Mouse (Mus musculus): ENCODE data around the gene Numbl.

Gene Numbl

GRCm38 (mm10) chr7:27251946-27252345 is 6.3 kb upstream of the Numbl start:
- no peak for DNase-seq (ENCODE audit: low spot score in 2 of 2)

DNA sequence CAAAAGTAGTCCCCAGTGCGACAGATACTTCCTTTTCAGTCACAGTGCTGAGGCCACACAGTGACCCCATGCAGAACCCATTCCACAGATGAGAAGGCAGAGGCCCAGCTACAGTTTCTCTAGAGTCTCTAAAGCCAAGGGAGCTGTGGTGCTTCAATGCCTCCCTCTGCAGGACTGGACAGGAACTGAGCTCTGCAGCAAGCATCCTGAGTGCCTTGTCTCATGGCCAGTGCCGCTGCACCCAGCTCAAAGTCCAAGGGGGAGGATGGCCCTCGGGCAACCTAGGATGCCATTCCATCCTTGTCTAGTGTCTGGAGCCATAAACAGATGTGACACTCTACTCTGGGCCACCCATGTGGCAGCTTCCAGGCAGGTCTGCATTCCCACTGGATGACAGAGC is 2.5 kb upstream of the Numbl start:
- DNase-seq (ENCODE audit: low spot score in 2 of 2), result no peak

DNA sequence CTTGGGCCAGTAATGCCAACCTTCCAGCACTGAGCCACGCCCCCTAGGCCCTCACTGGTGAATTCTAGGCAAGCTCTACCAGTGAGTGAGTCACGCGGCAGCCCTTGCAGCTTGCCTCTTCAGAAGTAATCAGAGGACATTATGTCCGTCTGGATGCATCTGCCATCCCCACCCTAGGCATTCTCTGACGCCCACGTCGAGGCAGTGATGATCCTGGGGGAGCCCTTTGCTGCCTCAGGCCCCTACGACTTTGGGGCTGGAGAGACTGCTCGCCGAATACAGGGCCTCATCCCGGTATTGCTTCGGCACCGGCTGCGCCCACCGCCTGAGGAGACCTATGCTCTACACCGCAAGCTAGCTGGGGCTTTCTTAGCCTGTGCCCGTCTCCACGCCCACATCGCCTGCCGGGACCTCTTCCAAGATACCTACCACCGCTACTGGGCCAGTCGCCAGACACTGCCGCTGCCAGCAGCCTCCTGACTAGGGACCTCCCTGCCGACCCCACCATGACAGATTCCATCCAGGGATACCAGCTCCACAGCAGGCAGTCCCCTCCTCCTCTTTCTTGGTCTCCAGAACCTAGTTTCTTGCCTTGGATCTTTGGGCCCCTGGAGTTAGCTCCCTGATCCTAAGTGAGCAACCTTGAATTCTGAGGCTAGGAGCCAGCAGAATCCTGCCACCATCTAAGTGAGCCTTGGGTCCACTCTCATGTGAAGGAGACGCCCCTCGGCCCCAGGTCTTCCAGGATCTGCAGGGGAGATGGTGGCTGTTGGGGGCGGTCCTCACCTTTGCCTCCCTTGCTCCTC is 984 bp upstream of the Numbl start:
- peak; percentile 79 to 83 for DNase-seq (ENCODE audit: low spot score in 2 of 2)

- DNase-seq (ENCODE audit: low spot score in 2 of 2), result no peak
Observed at GRCm38 (mm10) chr7:27257852-27258204, 405 bp upstream of the Numbl start.

- DNase-seq (ENCODE audit: low spot score in 2 of 2), result peak in 1 of 2 experiments; percentile 30
Observed at GRCm38 (mm10) chr7:27259271-27259721, 1.1 kb downstream of the Numbl start.

GRCm38 (mm10) chr7:27259771-27260170 is 1.5 kb downstream of the Numbl start:
- no peak for DNase-seq (ENCODE audit: low spot score in 2 of 2)

DNA sequence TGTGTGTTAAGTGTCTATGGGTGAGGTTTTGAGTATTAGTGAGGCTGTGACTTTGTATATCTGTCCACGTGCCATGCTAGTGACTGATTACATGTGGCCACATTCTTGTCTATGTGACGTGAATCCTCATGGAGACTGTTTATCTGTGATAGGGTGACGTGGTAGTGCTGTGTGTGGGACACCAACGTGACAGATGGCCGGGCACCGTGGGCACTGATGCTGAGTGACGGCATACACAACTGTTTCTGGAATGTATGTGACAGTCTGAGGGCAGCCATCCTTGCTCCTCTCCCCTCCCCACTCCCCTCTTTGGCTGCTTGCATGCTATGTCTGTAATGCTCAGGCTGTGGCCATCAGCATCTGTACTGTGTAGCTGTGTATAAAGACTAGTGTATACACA is 2.6 kb downstream of the Numbl start:
- DNase-seq (ENCODE audit: low spot score in 2 of 2), result peak in 1 of 2 experiments; percentile 74

DNA sequence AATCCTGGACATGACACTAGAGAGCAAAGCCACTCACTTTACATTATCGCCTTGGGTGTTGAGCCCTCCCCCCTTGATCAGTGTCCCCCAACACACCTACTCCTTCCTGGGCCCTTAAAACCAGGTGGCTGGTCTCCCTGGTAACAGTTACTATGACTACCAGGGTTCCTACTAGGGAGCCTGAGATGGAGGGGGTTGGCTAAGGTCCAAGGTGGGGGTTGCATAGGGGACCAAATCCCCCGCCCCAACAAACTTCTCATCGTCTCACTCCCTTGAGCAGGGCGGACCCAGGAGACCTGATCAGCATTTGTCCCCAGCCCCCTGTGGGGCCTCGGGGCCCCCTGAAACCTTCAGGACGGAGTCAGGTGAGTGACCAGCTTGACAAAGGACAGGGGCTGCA is 3.7 kb downstream of the Numbl start:
- DNase-seq (ENCODE audit: low spot score in 2 of 2), result no peak

GRCm38 (mm10) chr7:27264761-27265160 is 6.5 kb downstream of the Numbl start:
- DNase-seq (ENCODE audit: low spot score in 2 of 2), result no peak

- peak; percentile 89 to 91 for DNase-seq (ENCODE audit: low spot score in 2 of 2)
Observed at GRCm38 (mm10) chr7:27266515-27267128, 8.4 kb downstream of the Numbl start.

- no peak for DNase-seq (ENCODE audit: low spot score in 2 of 2)
Observed at GRCm38 (mm10) chr7:27271423-27271822, 13.2 kb downstream of the Numbl start.

- DNase-seq (ENCODE audit: low spot score in 2 of 2), result no peak
Observed at GRCm38 (mm10) chr7:27273739-27274351, 15.6 kb downstream of the Numbl start.

- no peak for DNase-seq (ENCODE audit: low spot score in 2 of 2)
Observed at GRCm38 (mm10) chr7:27274916-27275315, 16.7 kb downstream of the Numbl start.

DNA sequence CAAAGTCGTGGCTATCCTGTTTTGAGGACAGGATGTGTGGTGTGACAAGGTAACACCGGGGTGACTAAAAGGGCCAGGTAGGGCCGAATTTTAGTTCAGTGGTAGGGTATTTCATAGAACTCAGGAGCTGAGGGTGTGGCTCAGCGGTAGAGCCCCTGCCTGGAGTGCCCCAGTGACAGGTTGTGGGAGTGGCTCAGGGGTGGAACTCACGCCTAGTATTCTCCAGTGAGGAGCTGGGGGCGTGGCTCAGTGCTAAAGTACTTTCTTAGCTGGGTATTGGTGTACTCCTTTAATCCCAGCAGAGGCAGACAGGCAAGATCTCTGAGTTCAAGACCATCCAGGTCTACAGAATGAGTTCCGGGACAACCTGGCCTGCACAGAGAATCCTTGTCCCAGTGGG is 17.8 kb downstream of the Numbl start:
- no peak for DNase-seq (ENCODE audit: low spot score in 2 of 2)

- no peak for DNase-seq (ENCODE audit: low spot score in 2 of 2)
Observed at GRCm38 (mm10) chr7:27277191-27277590, 19.0 kb downstream of the Numbl start.

DNA sequence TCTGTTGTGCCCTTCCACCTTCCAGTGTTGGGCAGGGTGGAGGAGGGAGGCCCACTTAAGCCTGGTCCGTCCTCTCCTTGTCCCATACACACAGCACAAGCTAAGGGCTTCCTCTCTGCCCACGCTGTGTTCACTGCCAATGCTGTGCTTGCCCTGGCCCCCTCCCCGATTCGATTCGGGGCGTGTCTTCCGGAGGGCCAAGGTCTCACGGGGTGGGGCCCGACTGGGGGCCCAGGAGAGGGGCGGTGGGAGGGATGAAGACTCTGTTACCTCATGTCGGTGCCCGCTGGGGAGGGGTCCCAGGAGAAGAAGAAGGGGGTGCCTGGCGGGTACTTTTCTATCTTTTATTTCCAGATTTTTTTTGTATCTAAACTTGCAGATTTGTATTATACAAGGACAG is 23.5 kb downstream of the Numbl start:
- no peak for DNase-seq (ENCODE audit: low spot score in 2 of 2)

GRCm38 (mm10) chr7:27282225-27282624 is 24.0 kb downstream of the Numbl start:
- no peak for DNase-seq (ENCODE audit: low spot score in 2 of 2)

- no peak for DNase-seq (ENCODE audit: low spot score in 2 of 2)
Observed at GRCm38 (mm10) chr7:27284865-27285697, 26.8 kb downstream of the Numbl start.

GRCm38 (mm10) chr7:27285698-27286066 is 27.4 kb downstream of the Numbl start:
- peak in 1 of 2 experiments; percentile 52 for DNase-seq (ENCODE audit: low spot score in 2 of 2)

GRCm38 (mm10) chr7:27288732-27289131 is 30.5 kb downstream of the Numbl start:
- no peak for DNase-seq (ENCODE audit: low spot score in 2 of 2)

GRCm38 (mm10) chr7:27290555-27290954 is 32.3 kb downstream of the Numbl start:
- no peak for DNase-seq (ENCODE audit: low spot score in 2 of 2)
